Mouse (Mus musculus): ENCODE data around the gene Wdr86.

GRCm38 (mm10) chr5:24719852-24720251 is 10.7 kb downstream of the Wdr86 start:
- TF ChIP-seq CTCF (IDR thresholded peaks at IDR 0.05; ENCODE audit: insufficient read depth, low read depth, low read length) (no peak), POLR2A (IDR thresholded peaks at IDR 0.05; ENCODE audit: insufficient read depth, low read depth, low read length) (no peak)

All from olfactory bulb, adult 2 months (tissue).